Mouse (Mus musculus) testis, adult 2 months (tissue): ENCODE results near the gene Olfr470.
"Not testable (repeated sequence)": the region's sequence is repeated elsewhere in the genome, so short reads cannot be mapped to it uniquely, and the experiment has no call there.

ENCODE experiments used
- CTCF ChIP-seq: fragments of 200-500 bp; IDR thresholded peaks from 2 replicates; pipeline ENCODE4 v1.5.1; 2012; ENCODE audit warnings: low read depth, mild to moderate bottlenecking, inconsistent platforms, low read length, moderate library complexity; ENCODE audit not compliant: control insufficient read depth, insufficient read depth, insufficient replicate concordance
- POLR2A ChIP-seq: fragments of 200-500 bp; IDR thresholded peaks from 2 replicates; pipeline ENCODE4 v1.6.1; 2012; ENCODE audit warnings: low read depth, mild to moderate bottlenecking, inconsistent platforms, low read length, moderate library complexity; ENCODE audit not compliant: control insufficient read depth

GRCm38 (mm10) chr7:107847390-107847789 lies at the start of gene Olfr470:
- TF ChIP-seq CTCF, POLR2A: not testable (repeated sequence)
